Mouse (Mus musculus): Measurements from ENCODE around the gene Sestd1. TPM values are rescaled to one million over a fixed set of nuclear protein-coding genes. Genes with fewer than 3 reads are reported as not detected.

Gene Sestd1
- total and polyA plus RNA-seq, 2 experiments from 2014 or later = 28.1 to 59.9 TPM

DNA sequence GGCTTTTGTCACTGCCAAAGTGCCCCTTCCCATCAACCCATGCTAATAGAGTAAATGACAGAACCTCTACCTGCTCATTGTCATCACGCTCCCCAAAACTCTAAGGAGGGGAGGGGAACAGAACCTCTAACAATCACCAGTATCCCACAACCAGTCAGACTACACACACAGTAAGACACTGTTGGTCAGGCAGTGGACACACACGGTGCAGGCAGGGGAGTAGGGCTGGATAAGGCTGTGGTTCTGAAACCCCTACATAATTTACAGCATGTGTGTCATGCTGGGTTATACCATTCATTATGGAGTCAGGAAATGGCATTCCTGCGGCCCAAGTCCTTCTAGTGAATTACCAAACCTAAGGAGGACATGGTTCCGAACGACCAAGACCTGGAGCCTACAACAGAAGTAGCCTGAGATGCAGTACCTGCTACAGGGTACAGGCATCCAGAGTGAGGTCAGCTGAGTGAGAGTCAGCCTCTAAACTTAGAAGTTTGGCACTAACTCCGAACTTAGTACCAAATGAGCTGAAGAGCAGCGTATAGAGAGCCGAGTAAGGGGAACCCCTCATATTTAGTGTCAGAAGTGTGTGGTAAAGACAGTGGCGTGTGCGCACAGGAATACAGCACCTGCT lies 33.1 kb downstream of the Sestd1 start:
- Histone ChIP-seq H3K4me3 (ENCODE audit: low read depth, low read length) (no peak overlapping the region), H3K36me3 (ENCODE audit: insufficient read depth) (peaks cover 9% of the 10 kb centered on the region), H3K4me1 (ENCODE audit: insufficient read depth) (no peaks in the 10 kb centered on the region), H3K9ac (no peak overlapping the region), H3K4me2 (ENCODE audit: low read depth) (no peak overlapping the region), H3K27ac (ENCODE audit: low read depth, low read length) (no peak overlapping the region), H3K27me3 (ENCODE audit: insufficient read depth, low read length) (no peaks in the 10 kb centered on the region), H3K9me3 (ENCODE audit: low read length) (no peaks in the 10 kb centered on the region)
- DNase-seq (no peak), ATAC-seq (no peak)
- TF ChIP-seq CTCF (IDR thresholded peaks at IDR 0.05; ENCODE audit: low read depth) = no peak
- 93% methylated on average over 10 of the region's 10 CpGs for WGBS

DNA sequence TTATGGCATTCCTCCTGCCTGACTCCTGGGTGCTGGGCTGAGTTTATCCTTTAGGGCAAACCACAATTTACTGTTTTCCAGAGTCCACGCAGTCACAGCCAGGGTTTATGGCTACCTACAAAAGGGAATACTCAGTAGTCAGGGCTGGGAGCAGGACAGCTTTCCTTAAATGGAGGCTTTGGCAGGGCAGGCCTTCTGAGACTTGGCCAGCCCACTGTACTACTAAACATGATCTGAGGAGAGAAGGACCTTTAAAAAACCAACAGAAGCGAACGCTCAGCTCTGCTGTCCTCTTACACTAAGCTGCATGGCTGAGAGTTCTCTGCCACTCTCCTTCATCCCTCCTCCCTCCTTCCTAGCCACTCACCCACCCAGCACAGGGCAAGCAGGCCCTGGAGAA lies 34.6 kb downstream of the Sestd1 start:
- no peaks in the 10 kb centered on the region for H3K27me3 ChIP-seq (ENCODE audit: insufficient read depth, low read length)
- no peak for ATAC-seq
- 63% methylated on average over 3 of the region's 3 CpGs for WGBS
- no peak for TF ChIP-seq CTCF (IDR thresholded peaks at IDR 0.05; ENCODE audit: low read depth)
- no peak for DNase-seq
- no peak overlapping the region for H3K4me3 ChIP-seq (ENCODE audit: low read depth, low read length)
- peaks cover 16% of the 10 kb centered on the region for H3K36me3 ChIP-seq (ENCODE audit: insufficient read depth)
- no peak overlapping the region for H3K9ac ChIP-seq
- H3K4me2 ChIP-seq (ENCODE audit: low read depth) = no peak overlapping the region
- H3K27ac ChIP-seq (ENCODE audit: low read depth, low read length) = no peak overlapping the region
- H3K9me3 ChIP-seq (ENCODE audit: low read length) = no peaks in the 10 kb centered on the region
- H3K4me1 ChIP-seq (ENCODE audit: insufficient read depth) = no peaks in the 10 kb centered on the region

- DNase-seq = no peak
- 95% methylated on average over 6 of the region's 6 CpGs for WGBS
Observed at GRCm38 (mm10) chr2:77242248-77242647, 38.1 kb downstream of the Sestd1 start.

DNA sequence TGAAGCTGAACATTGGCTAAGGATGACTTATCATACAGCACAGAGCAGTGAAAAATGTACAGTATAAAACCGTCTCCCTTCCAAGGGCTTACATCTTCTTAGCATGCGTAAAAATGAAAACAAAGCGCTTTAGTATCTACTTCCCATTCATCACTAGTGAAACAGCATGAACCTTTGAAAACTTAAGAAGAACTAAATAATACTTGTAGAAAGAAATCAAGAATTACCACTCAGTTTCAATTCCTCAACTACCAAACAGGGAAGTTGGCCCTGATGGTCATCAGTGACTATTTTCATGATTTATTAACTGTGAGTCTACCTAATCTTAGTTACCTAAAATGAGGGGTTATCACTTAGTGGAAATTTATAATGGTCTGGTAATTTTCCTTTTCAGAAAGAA lies 41.8 kb downstream of the Sestd1 start:
- Histone ChIP-seq H3K36me3 (ENCODE audit: insufficient read depth) (peaks cover 25% of the 10 kb centered on the region), H3K9ac (no peak overlapping the region), H3K27me3 (ENCODE audit: insufficient read depth, low read length) (no peaks in the 10 kb centered on the region), H3K9me3 (ENCODE audit: low read length) (no peaks in the 10 kb centered on the region), H3K4me2 (ENCODE audit: low read depth) (no peak overlapping the region), H3K27ac (ENCODE audit: low read depth, low read length) (no peak overlapping the region), H3K4me1 (ENCODE audit: insufficient read depth) (no peaks in the 10 kb centered on the region), H3K4me3 (ENCODE audit: low read depth, low read length) (no peak overlapping the region)
- no peak for DNase-seq
- TF ChIP-seq CTCF (IDR thresholded peaks at IDR 0.05; ENCODE audit: low read depth) = no peak
- no peak for ATAC-seq
- WGBS = 92% methylated on average over 3 of the region's 3 CpGs

More at GRCm38 (mm10) chr2:77242248-77242647, 38.1 kb downstream of the Sestd1 start:
- H3K9ac ChIP-seq = no peak overlapping the region
- no peak for TF ChIP-seq CTCF (IDR thresholded peaks at IDR 0.05; ENCODE audit: low read depth)
- no peak for ATAC-seq
- no peaks in the 10 kb centered on the region for H3K27me3 ChIP-seq (ENCODE audit: insufficient read depth, low read length)
- H3K4me3 ChIP-seq (ENCODE audit: low read depth, low read length) = no peak overlapping the region
- H3K9me3 ChIP-seq (ENCODE audit: low read length) = no peaks in the 10 kb centered on the region
- no peak overlapping the region for H3K27ac ChIP-seq (ENCODE audit: low read depth, low read length)
- peaks cover 29% of the 10 kb centered on the region for H3K36me3 ChIP-seq (ENCODE audit: insufficient read depth)
- no peaks in the 10 kb centered on the region for H3K4me1 ChIP-seq (ENCODE audit: insufficient read depth)
- H3K4me2 ChIP-seq (ENCODE audit: low read depth) = no peak overlapping the region

DNA sequence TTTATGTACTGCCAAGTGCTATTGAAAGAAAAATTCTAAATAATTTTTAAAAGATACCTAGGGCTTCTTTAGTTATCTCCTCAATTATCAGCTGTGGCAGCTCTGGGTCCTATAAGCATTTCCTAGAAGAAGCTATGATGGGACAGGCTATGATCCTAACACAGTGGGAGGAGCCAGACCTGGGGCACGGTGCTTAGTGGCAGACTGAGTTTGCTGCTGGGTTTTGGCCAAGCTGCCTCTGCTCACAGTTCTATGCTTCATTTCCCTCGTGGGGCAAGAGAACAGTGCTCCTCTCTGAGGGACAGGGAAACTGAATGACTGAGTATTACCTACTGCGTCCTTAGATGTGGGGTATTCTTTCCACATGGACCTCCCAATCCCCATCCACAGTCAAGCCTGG lies 42.3 kb downstream of the Sestd1 start:
- H3K4me1 ChIP-seq (ENCODE audit: insufficient read depth) = no peaks in the 10 kb centered on the region
- peaks cover 31% of the 10 kb centered on the region for H3K36me3 ChIP-seq (ENCODE audit: insufficient read depth)

DNA sequence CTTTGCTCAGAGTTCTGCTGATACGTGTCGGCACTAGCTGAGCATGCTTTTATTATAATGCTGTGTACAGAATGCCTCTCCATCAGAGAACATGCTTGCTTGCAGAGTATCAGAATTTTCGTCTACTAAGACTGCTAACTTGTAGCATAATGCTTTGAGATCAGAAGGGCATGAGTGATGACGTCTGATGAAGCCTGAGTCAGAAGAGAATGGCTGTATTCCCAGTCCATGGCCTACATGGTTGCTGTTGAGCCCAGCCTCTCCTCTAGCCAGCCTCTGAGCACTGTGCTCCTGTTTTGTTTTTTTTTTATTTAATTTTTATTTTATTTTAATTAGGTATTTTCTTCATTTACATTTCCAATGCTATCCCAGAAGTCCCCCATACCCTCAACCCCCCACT lies 43.5 kb downstream of the Sestd1 start:
- WGBS = 80% methylated on average over 4 of the region's 4 CpGs
- H3K4me3 ChIP-seq (ENCODE audit: low read depth, low read length) = no peak overlapping the region
- H3K9ac ChIP-seq = no peak overlapping the region
- H3K4me2 ChIP-seq (ENCODE audit: low read depth) = no peak overlapping the region
- H3K27me3 ChIP-seq (ENCODE audit: insufficient read depth, low read length) = no peaks in the 10 kb centered on the region
- no peak overlapping the region for H3K27ac ChIP-seq (ENCODE audit: low read depth, low read length)
- ATAC-seq (no peak), DNase-seq (no peak)
- peaks cover 42% of the 10 kb centered on the region for H3K36me3 ChIP-seq (ENCODE audit: insufficient read depth)
- TF ChIP-seq CTCF (IDR thresholded peaks at IDR 0.05; ENCODE audit: low read depth) = no peak
- no peaks in the 10 kb centered on the region for H3K4me1 ChIP-seq (ENCODE audit: insufficient read depth)
- no peaks in the 10 kb centered on the region for H3K9me3 ChIP-seq (ENCODE audit: low read length)

More for the DNA sequence above, 42.3 kb downstream of the Sestd1 start:
- no peak overlapping the region for H3K4me3 ChIP-seq (ENCODE audit: low read depth, low read length)
- no peaks in the 10 kb centered on the region for H3K27me3 ChIP-seq (ENCODE audit: insufficient read depth, low read length)
- no peaks in the 10 kb centered on the region for H3K9me3 ChIP-seq (ENCODE audit: low read length)
- no peak overlapping the region for H3K4me2 ChIP-seq (ENCODE audit: low read depth)
- no peak overlapping the region for H3K9ac ChIP-seq
- no peak for TF ChIP-seq CTCF (IDR thresholded peaks at IDR 0.05; ENCODE audit: low read depth)
- ATAC-seq = no peak
- no peak for DNase-seq
- 46% methylated on average over 3 of the region's 3 CpGs for WGBS
- no peak overlapping the region for H3K27ac ChIP-seq (ENCODE audit: low read depth, low read length)

GRCm38 (mm10) chr2:77235896-77236295 lies 44.5 kb downstream of the Sestd1 start:
- Histone ChIP-seq H3K4me3 (ENCODE audit: low read depth, low read length) (no peak overlapping the region), H3K36me3 (ENCODE audit: insufficient read depth) (peaks cover 44% of the 10 kb centered on the region), H3K27me3 (ENCODE audit: insufficient read depth, low read length) (no peaks in the 10 kb centered on the region), H3K9ac (no peak overlapping the region), H3K4me1 (ENCODE audit: insufficient read depth) (no peaks in the 10 kb centered on the region), H3K9me3 (ENCODE audit: low read length) (no peaks in the 10 kb centered on the region), H3K4me2 (ENCODE audit: low read depth) (no peak overlapping the region), H3K27ac (ENCODE audit: low read depth, low read length) (no peak overlapping the region)
- no peak for ATAC-seq
- WGBS = 56% methylated on average over 4 of the region's 4 CpGs
- DNase-seq = no peak
- no peak for TF ChIP-seq CTCF (IDR thresholded peaks at IDR 0.05; ENCODE audit: low read depth)
